Comparison of ENCODE assay signal across 25 mouse cellular contexts in the genomic region with DNA sequence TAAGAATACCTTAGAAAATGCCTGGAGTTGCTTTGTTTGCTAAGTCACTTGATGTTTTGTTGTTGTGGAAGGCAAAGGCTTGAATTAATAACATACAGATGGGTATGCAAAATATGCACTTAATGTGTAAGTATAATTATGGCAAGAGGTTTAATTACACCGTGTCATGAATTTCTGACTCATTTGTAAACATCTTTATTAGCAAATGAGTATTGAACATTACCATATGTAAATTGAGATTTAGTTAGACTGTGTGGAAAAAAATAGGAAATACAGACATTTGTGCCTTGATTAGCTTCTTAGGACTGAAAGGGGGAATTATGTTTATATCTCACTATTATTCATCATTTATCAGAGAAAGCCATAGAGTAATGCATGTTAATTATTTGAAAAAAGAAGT.
A peak's percentile ranks its signal among the peaks of the same experiment; 100 is the strongest.
DNase-seq lines count a peak whose midpoint lies in the region; ATAC-seq and TF ChIP-seq lines count a peak whose summit lies in the region.
"Had no signal": no experiment of that assay in that cellular context is flagged by ENCODE, and none has a peak within 500 bp of the region (broad histone marks: within the 10 kb centered on the region; RNA-seq: fewer than 3 reads in every experiment).

No protein-coding gene starts in this region.

- WGBS in cerebellum, adult 2 months: 81% methylated on average over 1 of the region's 1 CpGs
- 63% methylated on average over 1 of the region's 1 CpGs for WGBS in forebrain, embryonic 15.5 days
- 87% methylated on average over 1 of the region's 1 CpGs for WGBS in forebrain, embryonic 10.5 days
- WGBS in heart, embryonic 12.5 days: 80% methylated on average over 1 of the region's 1 CpGs
- WGBS in heart, embryonic 11.5 days (ENCODE audit: insufficient replicate concordance): 76% methylated on average over 1 of the region's 1 CpGs

- no peak for DNase-seq in cerebellum, adult 2 months
- DNase-seq in cerebellum, adult 9-10 months: no peak
- no peak for DNase-seq in forebrain, embryonic 10.5 days (ENCODE audit: extremely low spot score, low spot score)
- DNase-seq in brain, embryonic 14.5 days (ENCODE audit: low read depth): peak; percentile 46
- DNase-seq: adrenal gland, adult 8-10 months; adrenal gland, postnatal 25 days; cerebellum, adult 18-20 months; cerebellum, postnatal 10 days; cerebellum, postnatal 36 days; embryo, embryonic 11 days; gastrocnemius, postnatal 25 days; heart, adult 2 months; kidney, adult 11 months; kidney, adult 9 months had no signal

- H3K4me1 ChIP-seq in cerebellum, adult 2 months (ENCODE audit: control insufficient read depth, insufficient read depth, low read length): no peaks in the 10 kb centered on the region
- H3K4me1 ChIP-seq in forebrain, embryonic 15.5 days: peaks cover 10% of the 10 kb centered on the region
- peaks cover 24% of the 10 kb centered on the region for H3K4me1 ChIP-seq in forebrain, embryonic 10.5 days
- H3K4me1 ChIP-seq in heart, embryonic 12.5 days (replicated peaks): peaks cover 38% of the 10 kb centered on the region
- peaks cover 25% of the 10 kb centered on the region for H3K4me1 ChIP-seq in heart, embryonic 11.5 days (ENCODE audit: control insufficient read depth, insufficient read depth, low read length)
- H3K4me1 ChIP-seq: hindbrain, embryonic 13.5 days; intestine, embryonic 15.5 days had no signal

- no peak overlapping the region for H3K4me2 ChIP-seq in forebrain, embryonic 15.5 days (replicated peaks)
- H3K4me2 ChIP-seq in heart, embryonic 12.5 days: no peak overlapping the region
- H3K4me2 ChIP-seq in heart, embryonic 11.5 days: no peak overlapping the region
- H3K4me2 ChIP-seq: embryonic facial prominence, embryonic 13.5 days; hindbrain, embryonic 13.5 days; intestine, embryonic 15.5 days had no signal

- H3K27ac ChIP-seq in cerebellum, adult 2 months (ENCODE audit: insufficient read depth, low read length): no peak overlapping the region
- H3K27ac ChIP-seq in forebrain, embryonic 15.5 days (replicated peaks): no peak overlapping the region
- no peak overlapping the region for H3K27ac ChIP-seq in forebrain, embryonic 10.5 days
- peak overlapping the region; percentile 43; the same call in 1 of the 2 replicates for H3K27ac ChIP-seq in heart, embryonic 12.5 days (ENCODE audit: poor library complexity, severe bottlenecking)
- no peak overlapping the region for H3K27ac ChIP-seq in heart, embryonic 11.5 days (ENCODE audit: low read depth, low read length)
- H3K27ac ChIP-seq: embryonic facial prominence, embryonic 10.5 days; embryonic facial prominence, embryonic 13.5 days; heart, adult 2 months; hindbrain, embryonic 10.5 days; hindbrain, embryonic 13.5 days; intestine, embryonic 15.5 days had no signal

- no peaks in the 10 kb centered on the region for H3K9me3 ChIP-seq in forebrain, embryonic 15.5 days
- no peaks in the 10 kb centered on the region for H3K9me3 ChIP-seq in forebrain, embryonic 10.5 days
- no peaks in the 10 kb centered on the region for H3K9me3 ChIP-seq in heart, embryonic 12.5 days (replicated peaks)
- no peaks in the 10 kb centered on the region for H3K9me3 ChIP-seq in heart, embryonic 11.5 days (replicated peaks; ENCODE audit: control insufficient read depth, low read length)
- H3K9me3 ChIP-seq: embryonic facial prominence, embryonic 10.5 days; embryonic facial prominence, embryonic 13.5 days; hindbrain, embryonic 10.5 days; hindbrain, embryonic 13.5 days; intestine, embryonic 15.5 days had no signal

- no peak overlapping the region for H3K9ac ChIP-seq in forebrain, embryonic 15.5 days (replicated peaks)
- no peak overlapping the region for H3K9ac ChIP-seq in heart, embryonic 12.5 days
- H3K9ac ChIP-seq in heart, embryonic 11.5 days (ENCODE audit: low read depth, low read length): no peak overlapping the region
- H3K9ac ChIP-seq: embryonic facial prominence, embryonic 13.5 days; hindbrain, embryonic 13.5 days; intestine, embryonic 15.5 days had no signal

- H3K4me3 ChIP-seq in cerebellum, adult 2 months (replicated peaks; ENCODE audit: insufficient read depth, low read depth, low read length): no peak overlapping the region
- H3K4me3 ChIP-seq in forebrain, embryonic 15.5 days: no peak overlapping the region
- H3K4me3 ChIP-seq in forebrain, embryonic 10.5 days: no peak overlapping the region
- no peak overlapping the region for H3K4me3 ChIP-seq in heart, embryonic 12.5 days
- H3K4me3 ChIP-seq in heart, embryonic 11.5 days (ENCODE audit: low read depth, low read length): no peak overlapping the region
- H3K4me3 ChIP-seq: embryonic facial prominence, embryonic 10.5 days; embryonic facial prominence, embryonic 13.5 days; erythroblast, embryonic 14.5 days; heart, adult 2 months; hindbrain, embryonic 10.5 days; hindbrain, embryonic 13.5 days; intestine, embryonic 15.5 days had no signal

- peak; percentile 8; the same call in 1 of the 2 replicates for TF ChIP-seq CTCF in cerebellum, adult 2 months (IDR thresholded peaks at IDR 0.05; ENCODE audit: borderline replicate concordance, insufficient read depth, low read depth, low read length)
- TF ChIP-seq CTCF in brain, embryonic 14.5 days (IDR thresholded peaks at IDR 0.05; ENCODE audit: borderline replicate concordance, extremely low read depth, insufficient read depth, insufficient read length): no peak

- H3K27me3 ChIP-seq in cerebellum, adult 2 months (ENCODE audit: control insufficient read depth, insufficient read depth, low read length): no peaks in the 10 kb centered on the region
- H3K27me3 ChIP-seq in forebrain, embryonic 15.5 days: no peaks in the 10 kb centered on the region
- H3K27me3 ChIP-seq in forebrain, embryonic 10.5 days (ENCODE audit: poor library complexity, severe bottlenecking): no peaks in the 10 kb centered on the region
- no peaks in the 10 kb centered on the region for H3K27me3 ChIP-seq in heart, embryonic 12.5 days (replicated peaks)
- no peaks in the 10 kb centered on the region for H3K27me3 ChIP-seq in heart, embryonic 11.5 days (ENCODE audit: control insufficient read depth, insufficient read depth, low read length)
- H3K27me3 ChIP-seq: embryonic facial prominence, embryonic 13.5 days; hindbrain, embryonic 13.5 days; intestine, embryonic 15.5 days had no signal

- H3K36me3 ChIP-seq in forebrain, embryonic 15.5 days: no peaks in the 10 kb centered on the region
- H3K36me3 ChIP-seq in forebrain, embryonic 10.5 days (replicated peaks): no peaks in the 10 kb centered on the region
- no peaks in the 10 kb centered on the region for H3K36me3 ChIP-seq in heart, embryonic 12.5 days
- no peaks in the 10 kb centered on the region for H3K36me3 ChIP-seq in heart, embryonic 11.5 days (ENCODE audit: control insufficient read depth, insufficient read depth, low read length)
- H3K36me3 ChIP-seq: embryonic facial prominence, embryonic 10.5 days; embryonic facial prominence, embryonic 13.5 days; hindbrain, embryonic 10.5 days; hindbrain, embryonic 13.5 days; intestine, embryonic 15.5 days had no signal

- no peak for TF ChIP-seq POLR2A in cerebellum, adult 2 months (IDR thresholded peaks at IDR 0.05; ENCODE audit: borderline replicate concordance, insufficient read depth, low read length)
- TF ChIP-seq POLR2A in brain, embryonic 14.5 days (IDR thresholded peaks at IDR 0.05; ENCODE audit: borderline replicate concordance, extremely low read depth, insufficient read depth, insufficient read length, poor library complexity, severe bottlenecking): no peak

- 0 out of 2 replicates have a peak, but pooled peaks have one; percentile 19 for ATAC-seq in forebrain, embryonic 15.5 days (replicated peaks)
- ATAC-seq in heart, embryonic 12.5 days (ENCODE audit: insufficient number of reproducible peaks, low FRiP score): no peak
- no peak for ATAC-seq in heart, embryonic 11.5 days (replicated peaks; ENCODE audit: insufficient number of reproducible peaks, low FRiP score, low TSS enrichment)
- ATAC-seq: activated CD4-positive, CD25-positive, alpha-beta regulatory T cell, adult 4 months; hindbrain, embryonic 16.5 days; intestine, embryonic 15.5 days had no signal
